Mouse (Mus musculus): ENCODE measurements at regions not wholly inside any gene's neighbourhood (a gene's known extent, or its start where the extent isn't known, plus 50 kb on each side); places are given as distances from the start of the nearest gene placed in this dataset.
A peak's percentile ranks its signal among the peaks of the same experiment; 100 is the strongest.

DNA sequence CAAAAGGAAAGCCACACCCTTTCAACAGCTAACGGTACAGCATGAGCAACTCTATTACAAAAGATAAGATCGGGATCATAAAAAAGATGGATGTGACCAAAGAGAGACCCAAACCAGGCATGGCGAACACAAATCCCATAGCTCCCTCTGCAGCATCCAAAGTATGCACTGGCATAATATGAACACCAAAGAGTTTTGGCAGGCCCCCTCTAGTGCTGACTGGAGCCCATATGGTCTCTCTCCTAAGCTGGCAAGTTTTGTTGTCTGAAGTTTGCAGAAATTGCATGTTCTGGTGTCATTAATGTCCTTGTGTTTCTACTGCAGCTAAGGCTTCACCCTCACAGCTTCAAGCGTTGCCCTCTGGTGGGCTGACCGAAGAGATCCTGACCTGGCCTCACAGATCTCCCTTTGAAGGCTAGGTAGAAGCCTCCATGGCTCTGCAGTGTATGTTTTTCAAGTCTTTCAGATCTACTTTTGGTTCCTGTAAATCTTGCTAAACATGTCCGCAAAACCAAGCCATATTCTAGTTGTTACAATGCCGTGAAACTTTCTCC, 75.7 kb upstream of the Bcl2l14 start:
- DNase-seq (ENCODE audit: low spot score in 2 of 2), result peak; percentile 27 to 57

DNA sequence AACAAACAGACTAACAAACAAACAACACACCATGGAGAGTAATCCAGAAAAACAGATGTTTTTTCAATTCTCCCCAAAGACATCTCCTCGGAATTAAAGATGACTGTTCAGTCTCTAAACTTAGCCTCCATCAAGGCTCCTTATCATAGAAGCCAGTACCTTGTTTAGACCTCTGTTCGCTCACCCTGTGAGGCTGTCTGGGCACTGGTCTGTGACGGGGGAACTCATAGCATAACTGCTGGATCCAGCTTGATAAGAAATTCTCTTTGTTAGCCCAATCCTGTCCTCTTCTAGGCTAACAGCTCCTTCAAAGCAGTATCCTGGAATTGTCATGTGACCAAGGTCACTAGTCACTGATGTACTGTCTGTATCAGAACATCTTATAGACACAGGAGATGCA, 72.1 kb upstream of the Bcl2l14 start:
- no peak for DNase-seq (ENCODE audit: low spot score in 2 of 2)

DNA sequence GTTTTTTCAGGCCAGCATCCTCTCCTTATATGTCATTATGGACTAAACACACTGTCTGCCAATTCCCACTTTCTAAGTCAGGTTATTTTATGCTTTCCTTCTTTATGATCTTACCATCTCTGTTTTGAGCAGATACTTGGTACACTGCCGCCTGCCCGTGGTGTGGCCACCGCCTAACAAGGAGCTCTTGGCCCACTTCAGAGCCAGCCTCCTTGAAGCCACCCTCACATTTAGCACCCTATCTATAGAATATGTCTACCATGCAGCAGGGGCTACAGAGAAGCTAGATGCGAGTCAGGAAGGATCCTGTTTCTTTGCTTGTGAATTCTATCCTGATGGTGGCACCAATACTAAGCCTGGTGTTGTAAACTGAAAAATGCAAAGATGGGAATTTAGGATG, 70.6 kb upstream of the Bcl2l14 start:
- DNase-seq (ENCODE audit: low spot score in 2 of 2), result no peak

DNA sequence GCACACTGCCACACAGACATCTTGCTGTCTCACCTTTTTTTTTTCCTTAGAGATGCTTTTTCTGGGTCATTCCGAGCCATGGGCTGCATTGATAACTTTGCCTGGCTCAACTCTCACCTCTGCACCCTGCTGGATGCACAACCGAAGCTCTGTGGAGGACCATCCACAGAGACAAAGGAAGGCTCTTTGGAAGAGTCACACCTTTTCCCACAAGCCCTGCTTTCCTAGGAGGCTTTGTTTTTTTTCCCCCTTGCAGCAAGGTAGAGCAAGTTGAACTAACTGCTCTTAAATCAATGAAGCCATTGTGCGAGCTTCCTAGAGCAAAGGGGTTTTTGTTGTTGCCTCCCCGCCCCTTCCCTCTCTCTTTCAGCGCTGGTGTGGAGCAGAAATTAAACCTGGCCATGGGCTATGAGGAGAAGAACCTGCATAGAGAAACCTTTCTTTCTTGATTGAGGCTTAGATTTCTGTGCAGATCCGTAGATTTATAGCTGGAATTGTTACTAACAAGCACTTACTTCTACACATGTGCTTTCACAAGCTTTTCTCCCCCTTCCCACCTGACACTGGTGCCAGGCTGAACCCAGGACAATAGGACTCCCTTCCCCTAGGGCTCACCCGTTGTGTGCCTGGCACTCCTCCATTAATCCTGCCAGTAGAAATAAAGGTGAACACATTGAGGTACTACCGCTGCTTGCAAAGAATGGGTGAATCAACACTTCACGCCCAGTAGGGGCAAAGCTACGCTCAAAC, 66.4 kb upstream of the Bcl2l14 start:
- DNase-seq (ENCODE audit: low spot score in 2 of 2), result no peak

DNA sequence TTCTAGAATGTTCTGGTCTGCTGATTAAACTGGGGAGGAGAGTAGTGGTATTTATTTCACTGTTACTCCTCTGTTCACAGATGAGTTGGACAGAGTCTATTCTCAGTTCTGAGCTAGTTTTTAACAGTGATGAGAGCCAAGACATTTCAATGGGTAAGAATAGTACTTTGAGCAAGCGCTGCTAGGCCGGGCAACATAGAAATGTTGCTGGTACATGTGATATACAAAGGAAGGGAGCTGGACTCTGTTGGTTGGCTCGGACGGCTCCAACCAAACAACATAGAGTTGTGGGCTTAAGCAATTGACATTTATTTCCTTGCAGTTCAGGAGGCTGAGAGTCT, 65.8 kb upstream of the Bcl2l14 start:
- DNase-seq (ENCODE audit: low spot score in 2 of 2), result no peak

DNA sequence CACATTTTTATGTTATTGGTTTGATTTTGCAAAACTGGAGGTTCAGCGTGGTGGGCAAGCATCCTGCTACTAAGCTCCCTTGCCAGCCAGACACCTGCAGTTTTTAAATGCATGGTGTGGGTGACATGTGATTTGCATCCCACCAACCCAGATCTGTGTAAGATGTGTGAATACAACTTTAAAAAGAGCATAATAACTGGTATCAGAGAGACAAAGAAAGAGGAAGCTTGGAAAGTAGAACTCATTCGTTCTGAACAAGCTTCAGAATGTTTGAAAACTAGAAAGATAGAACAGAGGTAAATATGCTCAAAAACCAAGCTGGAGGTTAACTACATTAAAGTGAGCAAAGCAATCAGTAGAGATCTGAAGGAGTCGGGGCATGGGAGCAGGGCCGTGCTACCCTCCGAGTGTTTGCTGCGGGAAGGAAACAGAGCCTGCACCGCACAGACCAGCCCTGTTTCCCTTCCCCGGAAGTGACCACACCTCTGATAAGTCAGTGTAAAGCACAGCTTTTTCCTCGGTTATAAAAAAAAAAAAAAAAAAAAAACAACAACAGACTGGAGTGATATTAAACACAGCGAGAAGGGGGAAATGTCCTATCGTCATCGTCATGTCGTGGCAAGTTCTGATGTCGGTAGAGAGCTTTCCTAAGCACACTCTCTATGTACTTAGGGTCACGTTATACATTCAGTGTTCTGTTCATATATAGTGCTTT, 63.2 kb upstream of the Bcl2l14 start:
- no peak for DNase-seq (ENCODE audit: low spot score in 2 of 2)

DNA sequence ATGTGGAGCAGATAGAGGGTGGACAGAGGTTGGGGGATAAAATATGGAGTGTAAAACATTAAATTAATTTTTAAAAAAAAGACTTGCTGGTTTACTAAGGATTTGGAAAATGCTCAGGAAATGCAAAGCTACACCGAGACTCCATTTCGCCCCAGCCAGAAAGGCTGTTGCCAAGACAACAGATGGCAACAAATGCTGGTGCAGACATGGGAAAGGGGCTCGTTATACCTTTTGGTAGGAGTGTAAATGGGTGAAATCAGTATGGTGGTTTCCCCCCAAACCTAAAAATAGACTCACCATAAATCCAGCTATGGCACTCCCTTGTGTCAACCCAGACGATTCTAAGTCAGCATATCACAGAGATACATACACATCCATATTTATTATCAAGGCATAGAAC, 60.4 kb upstream of the Bcl2l14 start:
- DNase-seq (ENCODE audit: low spot score in 2 of 2), result no peak

DNA sequence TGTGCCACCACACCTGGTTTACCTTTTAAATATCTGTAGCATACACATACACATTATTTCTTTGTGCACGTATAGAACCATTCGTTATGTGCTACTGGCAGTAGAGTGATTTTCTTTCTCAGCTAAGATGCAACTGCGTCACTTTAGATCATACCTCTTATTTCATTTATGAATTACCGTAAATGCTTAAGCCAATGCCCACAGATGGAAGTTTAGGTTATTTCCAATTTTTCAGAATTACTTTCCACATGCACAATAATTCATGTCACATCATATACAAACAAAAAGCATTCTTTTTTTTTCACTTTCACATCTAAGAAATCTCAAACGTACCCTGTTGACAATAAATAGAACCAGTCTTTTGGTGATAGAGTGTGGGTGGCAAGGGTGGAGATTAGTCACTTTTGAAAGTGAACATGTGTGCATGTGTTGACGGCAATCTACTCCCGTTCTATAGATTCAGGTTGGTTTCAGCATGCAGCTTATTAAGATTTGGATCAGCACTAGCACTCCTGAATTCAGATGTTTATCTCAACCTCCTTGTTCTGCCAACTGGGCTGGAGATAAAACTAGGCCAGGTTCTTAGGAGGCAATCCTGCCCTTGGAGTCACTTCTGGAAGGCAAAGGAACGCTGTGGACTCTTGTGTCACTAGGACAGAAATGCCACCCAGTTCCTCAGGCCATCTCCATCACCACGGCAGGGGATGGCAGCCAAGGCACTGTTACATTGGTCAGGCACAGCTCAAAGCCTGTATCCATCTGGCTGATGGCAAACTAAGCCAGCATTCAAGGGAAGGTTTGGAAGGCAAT, 53.1 kb upstream of the Bcl2l14 start:
- DNase-seq (ENCODE audit: low spot score in 2 of 2), result no peak

DNA sequence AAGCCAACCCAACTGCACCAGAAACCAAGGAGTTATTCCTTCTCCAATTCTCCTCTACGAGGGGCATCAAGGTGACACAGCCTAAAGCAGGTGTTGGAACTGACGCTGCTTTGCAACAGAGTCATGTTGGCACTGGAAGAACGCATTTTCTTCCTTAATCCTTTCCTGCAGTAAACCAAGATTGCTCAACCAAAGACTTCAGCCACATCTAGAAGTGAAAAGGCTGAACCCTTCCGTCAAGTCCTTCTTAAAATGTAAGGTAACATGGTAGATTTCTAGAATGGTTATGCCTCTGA, 52.6 kb upstream of the Bcl2l14 start:
- DNase-seq (ENCODE audit: low spot score in 2 of 2), result no peak
